Mouse (Mus musculus) 3T3-L1 (cell line): ENCODE results near the gene Pcx.

Source experiments
- DNase-seq: peaks from one replicate; pipeline ENCODE4 v3.0.0-alpha.2; 2015; ENCODE audit warnings: low read depth, low spot score

Gene Pcx

GRCm38 (mm10) chr19:4496535-4497262 lies 13.6 kb upstream of the Pcx start:
- no peak for DNase-seq

DNA sequence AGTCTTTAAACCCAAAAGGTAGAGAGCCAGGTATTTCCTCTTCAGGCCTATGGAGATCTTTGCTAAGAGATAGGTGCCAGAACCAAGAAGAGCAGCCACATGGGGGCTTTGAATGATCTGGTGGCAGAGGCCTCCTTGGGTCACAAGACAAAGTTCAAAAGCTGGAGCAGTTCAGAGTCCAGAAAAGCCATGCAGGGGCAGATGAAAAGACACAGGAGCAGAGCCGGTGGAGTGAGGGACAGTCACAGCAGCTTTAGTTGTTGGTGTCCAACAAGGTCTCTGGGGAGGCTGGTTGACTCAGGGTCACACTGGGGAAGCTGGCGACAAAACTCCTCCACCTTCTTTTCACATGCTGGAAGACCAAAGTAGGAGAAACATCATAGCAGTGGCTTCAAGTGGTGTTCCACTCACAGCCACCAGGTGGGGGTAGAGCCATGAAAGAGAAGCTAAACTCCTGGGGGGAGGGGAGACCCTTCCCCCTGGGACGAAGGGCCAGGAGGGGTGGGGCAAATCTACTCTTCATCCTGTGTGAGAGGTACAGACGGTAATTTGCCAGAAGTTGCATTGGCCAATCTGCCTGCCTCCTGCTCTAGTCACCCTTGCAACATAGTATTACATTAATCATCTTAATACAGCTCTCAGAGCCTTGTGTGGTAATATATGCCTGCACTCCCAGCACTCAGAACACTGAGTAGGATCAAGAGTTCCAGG lies 12.9 kb upstream of the Pcx start:
- DNase-seq, result peak; percentile 97

- peak; percentile 76 for DNase-seq
Measured at GRCm38 (mm10) chr19:4498062-4498933, 12.0 kb upstream of the Pcx start, which contains the start of gene 2010003K11Rik. Gene 2010003K11Rik, minus strand, starts transcription at chr19:4498583.

GRCm38 (mm10) chr19:4502701-4503100 lies 7.6 kb upstream of the Pcx start:
- no peak for DNase-seq

- no peak for DNase-seq
Measured at GRCm38 (mm10) chr19:4504830-4505229, 5.4 kb upstream of the Pcx start.

GRCm38 (mm10) chr19:4507746-4508145 lies 2.5 kb upstream of the Pcx start:
- DNase-seq, result no peak

- DNase-seq, result peak; percentile 23
Measured at GRCm38 (mm10) chr19:4511116-4511841, 1.0 kb downstream of the Pcx start.

DNA sequence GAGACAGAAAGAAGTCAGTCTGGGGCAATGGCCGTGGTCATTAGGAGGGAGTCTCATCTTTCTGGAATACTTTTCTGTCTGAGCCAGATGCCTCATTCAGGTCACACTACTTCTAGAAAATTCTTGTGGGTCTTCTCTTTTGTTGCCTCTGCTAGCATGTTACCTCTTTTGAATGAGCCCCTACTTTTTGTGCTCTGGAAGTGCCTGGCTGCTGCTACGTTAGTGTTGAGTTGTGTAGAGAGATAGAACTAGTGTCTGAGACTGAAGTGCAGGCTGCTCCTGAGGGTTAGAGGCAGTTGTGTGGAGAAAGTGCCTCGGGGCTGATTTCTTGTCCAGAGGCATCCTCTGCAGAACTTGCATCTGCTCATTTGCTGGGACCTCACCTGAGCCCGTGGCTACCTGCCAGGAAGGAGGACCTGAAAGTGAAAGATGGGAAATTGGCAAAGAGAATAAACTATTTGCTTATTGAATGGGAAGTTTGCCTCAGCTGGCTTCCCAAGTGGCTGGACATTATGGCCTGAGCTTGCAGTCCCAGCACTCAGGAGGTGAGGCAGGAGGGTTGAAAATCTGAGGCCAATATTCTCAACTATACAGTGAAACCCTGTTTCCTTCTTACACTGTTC lies 3.1 kb downstream of the Pcx start:
- DNase-seq, result no peak

GRCm38 (mm10) chr19:4515746-4516145 lies 5.5 kb downstream of the Pcx start:
- peak; percentile 82 for DNase-seq

GRCm38 (mm10) chr19:4516288-4516687 lies 6.0 kb downstream of the Pcx start:
- peak; percentile 33 for DNase-seq

- peak; percentile 95 for DNase-seq
Measured at GRCm38 (mm10) chr19:4517483-4517882, 7.2 kb downstream of the Pcx start.

DNA sequence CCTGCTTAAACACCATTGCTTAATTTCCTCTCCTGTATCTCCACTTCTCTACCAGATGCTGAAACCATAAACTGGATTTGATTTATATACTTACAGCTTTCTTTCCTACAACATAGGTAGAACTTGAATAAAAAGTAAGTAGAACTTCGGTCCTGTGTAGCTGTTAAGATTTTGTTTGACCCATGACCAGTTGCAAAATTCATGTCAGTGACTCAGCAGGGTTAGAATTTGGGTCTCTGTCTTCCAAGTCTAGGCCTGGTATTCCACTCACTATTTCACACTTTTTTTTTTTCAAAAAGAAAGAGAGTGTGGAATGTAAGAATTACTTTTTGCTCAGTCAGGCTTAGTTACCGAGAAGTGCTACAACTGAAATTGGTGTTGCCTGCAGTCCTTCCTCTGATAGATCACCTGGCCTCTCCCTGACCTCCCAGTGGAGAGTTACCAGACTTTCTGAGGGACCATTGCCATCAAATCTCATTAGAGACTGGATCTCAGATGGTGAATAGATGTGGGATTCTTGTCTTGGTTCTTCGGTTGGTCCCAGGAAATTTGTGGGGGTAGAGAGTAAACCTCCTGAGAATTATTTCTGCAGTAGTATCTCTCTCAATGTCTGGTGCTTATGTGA lies 11.3 kb downstream of the Pcx start:
- DNase-seq, result peak; percentile 88

DNA sequence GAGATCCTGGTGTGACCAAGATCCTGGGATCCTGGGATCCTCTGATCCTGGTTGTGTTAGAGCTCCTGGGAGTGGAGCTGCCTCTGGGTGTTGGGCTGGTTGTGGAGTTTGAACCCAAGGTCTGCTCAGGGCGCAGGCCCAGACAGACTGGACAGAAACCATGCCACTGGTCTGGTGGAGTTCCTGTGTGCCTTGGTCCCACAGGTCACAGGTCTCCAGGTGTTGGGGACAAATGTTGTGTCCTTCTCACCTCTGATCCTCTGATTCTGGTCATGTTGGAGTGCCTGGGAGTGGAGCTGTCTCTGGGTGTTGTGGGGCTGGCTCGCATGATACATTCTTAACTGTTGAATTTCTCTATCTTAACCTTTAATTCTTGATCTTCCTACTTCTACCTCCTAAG lies 24.4 kb downstream of the Pcx start:
- DNase-seq, result no peak

GRCm38 (mm10) chr19:4535922-4536321 lies 25.6 kb downstream of the Pcx start:
- DNase-seq, result peak; percentile 57

DNA sequence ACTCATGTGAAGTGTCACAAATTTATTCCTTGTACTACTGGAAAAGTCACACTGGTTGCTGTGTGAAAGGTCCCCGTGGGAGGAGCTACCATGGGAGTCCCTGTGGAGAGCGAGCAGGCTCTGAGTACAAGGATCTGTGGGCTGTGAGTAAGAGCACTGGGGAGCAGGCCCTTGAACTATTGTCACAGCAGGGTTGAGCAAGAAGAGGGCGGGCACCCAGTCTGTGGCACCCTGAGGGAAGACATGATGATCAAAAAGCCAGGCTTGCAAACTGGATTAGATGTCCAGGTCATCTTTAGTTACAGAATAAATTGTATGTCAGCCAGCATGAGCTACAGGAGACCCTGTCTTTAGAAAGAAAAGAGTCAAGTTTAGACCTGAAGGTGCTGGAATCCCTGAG lies 26.3 kb downstream of the Pcx start:
- peak; percentile 47 for DNase-seq

GRCm38 (mm10) chr19:4540263-4540662 lies 30.0 kb downstream of the Pcx start:
- no peak for DNase-seq

DNA sequence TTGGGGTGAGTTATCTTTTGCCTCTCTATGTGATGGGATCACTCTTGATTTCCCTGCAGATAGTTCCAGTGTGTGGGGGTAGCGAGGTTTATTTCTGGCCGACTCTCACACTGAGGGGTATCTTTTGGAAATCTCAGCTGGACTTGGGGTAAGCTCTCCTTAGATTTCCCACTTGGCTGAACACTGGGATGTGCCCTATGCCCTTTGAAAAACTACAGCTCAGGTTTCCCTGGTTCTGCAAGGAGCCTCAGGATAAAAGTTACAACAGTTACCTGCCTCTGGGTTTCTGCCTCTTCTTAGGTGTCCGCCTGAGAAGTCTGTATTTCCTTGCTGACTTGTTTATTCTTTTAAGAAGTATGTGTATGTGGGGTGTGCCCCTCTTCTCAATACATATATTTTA lies 30.7 kb downstream of the Pcx start:
- DNase-seq, result no peak

DNA sequence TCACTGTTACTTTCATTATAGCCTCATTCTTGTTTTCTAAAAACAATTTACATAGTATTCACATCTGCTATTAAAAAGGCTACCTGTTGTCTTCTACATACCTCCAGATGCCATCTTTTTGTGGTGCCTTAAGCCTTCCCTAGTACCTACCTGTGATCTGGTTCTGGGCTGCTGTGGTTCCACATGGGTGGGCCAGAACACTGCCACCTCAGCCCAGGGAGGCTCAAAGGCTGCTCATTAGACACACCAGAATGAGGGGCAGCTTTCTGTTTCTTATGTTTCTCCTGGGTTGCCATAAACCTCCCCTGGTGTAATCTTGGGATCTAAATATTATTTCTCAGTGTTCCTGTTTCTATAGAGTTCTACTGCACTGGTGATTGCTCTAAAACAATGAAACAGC lies 31.8 kb downstream of the Pcx start:
- DNase-seq, result no peak

DNA sequence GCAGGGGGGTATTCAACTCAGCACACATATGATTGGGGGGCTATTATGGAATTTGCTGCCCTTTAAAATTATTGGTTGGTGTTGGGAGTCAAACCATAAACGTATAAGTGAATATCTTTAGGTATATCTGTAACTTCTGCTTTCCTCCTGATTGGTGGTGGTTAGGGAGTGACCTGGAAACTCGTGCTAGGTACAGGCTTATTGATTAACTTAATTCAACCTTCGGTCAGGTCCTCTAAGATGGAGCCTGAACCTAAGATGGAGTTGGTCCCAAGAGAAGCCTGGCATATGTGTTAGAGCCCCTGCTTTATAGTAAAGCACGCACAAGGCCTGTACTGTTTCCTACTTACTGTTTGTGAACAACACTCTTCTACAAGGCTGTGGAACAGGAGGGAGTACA lies 34.8 kb downstream of the Pcx start:
- DNase-seq, result no peak

GRCm38 (mm10) chr19:4545841-4546240 lies 35.6 kb downstream of the Pcx start:
- no peak for DNase-seq

DNA sequence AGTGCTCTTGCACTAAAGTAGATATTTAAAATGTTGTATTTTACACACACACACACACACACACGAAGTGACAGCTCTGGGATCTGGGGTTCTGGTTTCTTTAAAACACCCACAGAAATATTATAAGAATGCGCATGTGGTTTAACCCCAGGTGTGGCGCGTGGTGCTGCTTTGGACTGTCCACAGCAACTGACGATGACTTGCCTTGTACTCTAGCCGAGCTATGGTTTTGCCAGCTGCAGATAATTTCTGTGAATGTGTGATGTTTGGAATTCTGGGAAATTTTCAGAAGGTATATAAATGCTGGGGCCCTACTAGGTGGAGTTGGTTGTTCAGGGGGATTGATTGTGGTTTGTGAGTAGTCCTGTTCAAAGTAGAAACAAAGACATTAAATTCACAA lies 37.5 kb downstream of the Pcx start:
- DNase-seq, result peak; percentile 35
